Mouse (Mus musculus) embryo, embryonic 11 days (tissue): ENCODE data around the gene Hist2h2be.
A peak's percentile ranks its signal among the peaks of the same experiment; 100 is the strongest.
"Not testable (repeated sequence)": the region's sequence is repeated elsewhere in the genome, so short reads cannot be mapped to it uniquely, and the experiment has no call there.

Experiments
- DNase-seq: peaks from one replicate; pipeline ENCODE4 v3.0.0-alpha.2; 2015

Gene Hist2h2be

DNA sequence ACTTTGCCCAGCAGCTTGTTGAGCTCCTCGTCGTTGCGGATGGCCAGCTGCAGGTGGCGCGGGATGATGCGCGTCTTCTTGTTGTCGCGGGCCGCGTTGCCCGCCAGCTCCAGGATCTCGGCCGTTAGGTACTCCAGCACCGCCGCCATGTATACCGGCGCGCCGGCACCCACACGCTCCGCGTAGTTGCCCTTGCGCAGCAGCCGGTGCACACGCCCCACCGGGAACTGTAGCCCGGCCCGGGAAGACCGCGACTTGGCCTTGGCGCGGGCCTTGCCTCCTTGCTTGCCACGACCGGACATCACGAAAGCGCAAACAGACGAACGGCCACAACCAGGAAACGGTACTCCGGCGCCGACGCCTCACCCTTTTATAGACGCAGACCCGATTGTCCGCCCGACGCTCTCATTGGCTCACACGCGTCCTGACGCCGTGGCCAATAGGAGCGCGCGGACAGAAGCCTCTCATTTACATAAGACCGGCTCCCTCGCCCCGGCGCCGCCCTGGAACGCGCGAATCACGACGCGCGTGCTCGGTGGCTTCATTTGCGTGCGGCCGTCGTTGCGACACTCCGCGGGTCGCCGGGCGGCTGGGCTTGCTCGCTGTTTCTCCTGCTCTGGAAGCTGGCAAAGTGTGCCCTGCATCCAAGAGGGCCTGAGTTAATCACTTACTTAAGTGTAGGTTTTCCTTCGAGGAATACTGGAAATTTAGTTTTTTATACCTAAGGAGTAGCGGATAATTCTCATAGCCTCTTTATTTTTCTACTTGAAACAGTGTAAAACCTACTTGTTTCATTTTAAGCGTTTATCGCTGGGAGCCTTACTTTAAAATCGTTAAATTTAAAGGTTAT lies 19.3 kb downstream of the Hist2h2be start, which contains the start of gene Hist2h2aa2:
Gene Hist2h2aa2 (minus strand): TSS at position 328 of the 850 bp plus-strand sequence.
- DNase-seq: peak; percentile 81

DNA sequence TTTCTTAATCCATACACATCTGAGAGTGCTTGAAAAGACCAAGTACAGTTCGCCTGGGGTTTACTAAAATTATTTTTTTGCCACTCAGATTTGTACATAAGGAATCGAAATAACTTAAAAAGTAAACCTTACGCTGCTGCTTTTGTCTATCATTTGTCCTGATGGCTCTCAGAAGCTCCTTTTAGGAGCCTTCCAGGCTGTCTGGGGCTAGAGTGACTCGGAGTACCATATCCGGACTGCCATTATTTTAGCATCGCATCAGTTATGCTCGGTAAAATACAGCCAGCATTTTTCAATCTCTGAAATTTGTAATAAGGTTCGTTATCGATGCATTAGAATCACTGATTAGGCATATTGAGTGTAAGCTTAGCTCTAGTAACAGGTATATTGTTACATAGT lies 19.9 kb downstream of the Hist2h2be start:
- DNase-seq: peak; percentile 21

DNA sequence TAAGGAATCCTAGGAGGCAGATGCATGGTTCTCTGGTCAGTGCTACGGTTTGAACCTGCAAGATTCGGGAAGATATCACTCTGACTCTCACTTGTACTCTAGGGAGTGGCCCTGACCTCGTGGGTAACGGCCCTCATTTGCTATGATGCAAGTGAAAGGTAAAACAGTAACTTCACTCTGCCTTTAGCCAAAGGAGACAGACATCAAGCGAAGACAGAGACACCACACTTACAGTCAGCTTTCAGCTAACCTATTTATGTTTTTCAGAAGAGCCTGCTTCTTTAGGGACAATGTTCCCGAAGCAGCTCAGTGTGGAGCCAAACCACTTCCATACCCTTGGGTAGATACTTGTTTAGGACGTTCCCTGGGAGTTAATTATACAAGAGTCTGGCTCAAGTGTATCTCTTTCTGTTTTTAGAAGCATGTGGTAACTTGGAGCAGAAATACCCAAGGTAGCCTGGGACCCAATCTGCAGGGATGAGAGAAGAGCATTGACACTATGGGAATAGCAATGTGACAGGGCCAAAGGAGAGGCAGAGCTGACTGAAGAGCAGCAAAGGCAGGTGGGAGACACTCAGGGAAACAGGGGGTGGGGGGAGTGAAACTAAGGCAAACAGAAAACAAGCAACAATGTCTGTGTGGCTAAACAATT lies 23.1 kb downstream of the Hist2h2be start:
- DNase-seq: no peak

DNA sequence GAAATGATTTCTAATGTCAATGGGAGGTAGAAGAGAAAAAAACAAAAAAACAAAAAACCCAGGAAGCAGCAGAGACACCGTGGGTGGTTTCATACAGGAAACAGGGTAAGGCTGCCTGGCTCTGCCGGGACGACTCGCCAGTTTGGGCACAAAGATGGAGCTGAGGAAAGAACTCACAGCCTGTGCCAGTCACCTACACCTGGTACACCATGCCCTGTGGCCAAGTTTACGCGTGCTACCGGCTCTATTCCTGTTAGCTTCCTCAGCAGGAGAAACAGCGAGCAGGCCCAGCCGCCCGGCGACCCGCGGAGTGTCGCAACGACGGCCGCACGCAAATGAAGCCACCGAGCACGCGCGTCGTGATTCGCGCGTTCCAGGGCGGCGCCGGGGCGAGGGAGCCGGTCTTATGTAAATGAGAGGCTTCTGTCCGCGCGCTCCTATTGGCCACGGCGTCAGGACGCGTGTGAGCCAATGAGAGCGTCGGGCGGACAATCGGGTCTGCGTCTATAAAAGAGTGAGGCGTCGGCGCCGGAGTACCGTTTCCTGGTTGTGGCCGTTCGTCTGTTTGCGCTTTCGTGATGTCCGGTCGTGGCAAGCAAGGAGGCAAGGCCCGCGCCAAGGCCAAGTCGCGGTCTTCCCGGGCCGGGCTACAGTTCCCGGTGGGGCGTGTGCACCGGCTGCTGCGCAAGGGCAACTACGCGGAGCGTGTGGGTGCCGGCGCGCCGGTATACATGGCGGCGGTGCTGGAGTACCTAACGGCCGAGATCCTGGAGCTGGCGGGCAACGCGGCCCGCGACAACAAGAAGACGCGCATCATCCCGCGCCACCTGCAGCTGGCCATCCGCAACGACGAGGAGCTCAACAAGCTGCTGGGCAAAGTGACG lies 24.3 kb downstream of the Hist2h2be start, which contains the start of gene Hist2h2aa1:
Gene Hist2h2aa1 (plus strand): TSS at position 495 of the 884 bp plus-strand sequence.
- peak; percentile 79 for DNase-seq

DNA sequence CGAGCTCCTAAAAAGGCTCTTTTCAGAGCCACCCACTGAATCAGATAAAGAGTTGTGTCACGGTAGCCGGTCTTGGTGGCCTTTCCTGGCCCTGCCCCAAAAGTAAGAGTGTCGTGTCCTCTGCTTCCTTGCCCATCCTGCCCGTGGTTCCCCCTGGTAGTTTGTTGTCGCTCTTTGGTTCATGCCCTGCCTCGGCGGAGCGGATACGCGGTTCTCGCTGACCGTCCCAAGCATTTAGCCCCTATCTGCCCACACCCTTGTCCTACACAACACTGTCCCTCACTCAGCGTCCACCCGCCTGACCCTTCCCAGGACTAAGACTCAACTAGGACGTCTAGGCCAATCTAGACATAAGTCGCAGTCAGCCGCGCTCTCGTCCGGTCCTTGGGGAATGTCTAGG lies 25.1 kb downstream of the Hist2h2be start:
- DNase-seq: not testable (repeated sequence)

DNA sequence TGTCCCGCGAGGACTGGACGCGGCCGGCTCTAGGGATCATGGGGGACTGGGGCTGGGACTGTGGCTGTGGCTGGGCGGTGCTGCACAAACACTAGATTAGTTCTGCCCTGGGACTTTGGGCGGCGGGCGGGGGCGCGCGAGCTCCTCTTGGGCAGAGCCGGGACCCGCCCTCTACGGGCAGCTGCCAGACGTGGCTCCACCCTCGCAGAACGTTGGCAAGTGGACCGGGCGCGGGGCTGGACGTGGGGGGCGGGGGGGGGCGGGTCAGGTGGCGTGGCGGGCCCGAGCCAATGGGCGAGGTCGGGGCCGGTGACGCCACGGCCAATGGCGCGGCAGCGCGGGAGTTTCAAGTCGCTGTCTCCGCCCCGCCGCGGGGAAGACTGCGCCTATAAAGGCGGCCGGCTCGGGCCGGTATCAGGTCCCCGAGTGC lies 25.5 kb downstream of the Hist2h2be start, which contains the start of gene Hist2h3c1:
Gene Hist2h3c1 (plus strand): TSS at position 259 of the 430 bp plus-strand sequence.
- not testable (repeated sequence) for DNase-seq

DNA sequence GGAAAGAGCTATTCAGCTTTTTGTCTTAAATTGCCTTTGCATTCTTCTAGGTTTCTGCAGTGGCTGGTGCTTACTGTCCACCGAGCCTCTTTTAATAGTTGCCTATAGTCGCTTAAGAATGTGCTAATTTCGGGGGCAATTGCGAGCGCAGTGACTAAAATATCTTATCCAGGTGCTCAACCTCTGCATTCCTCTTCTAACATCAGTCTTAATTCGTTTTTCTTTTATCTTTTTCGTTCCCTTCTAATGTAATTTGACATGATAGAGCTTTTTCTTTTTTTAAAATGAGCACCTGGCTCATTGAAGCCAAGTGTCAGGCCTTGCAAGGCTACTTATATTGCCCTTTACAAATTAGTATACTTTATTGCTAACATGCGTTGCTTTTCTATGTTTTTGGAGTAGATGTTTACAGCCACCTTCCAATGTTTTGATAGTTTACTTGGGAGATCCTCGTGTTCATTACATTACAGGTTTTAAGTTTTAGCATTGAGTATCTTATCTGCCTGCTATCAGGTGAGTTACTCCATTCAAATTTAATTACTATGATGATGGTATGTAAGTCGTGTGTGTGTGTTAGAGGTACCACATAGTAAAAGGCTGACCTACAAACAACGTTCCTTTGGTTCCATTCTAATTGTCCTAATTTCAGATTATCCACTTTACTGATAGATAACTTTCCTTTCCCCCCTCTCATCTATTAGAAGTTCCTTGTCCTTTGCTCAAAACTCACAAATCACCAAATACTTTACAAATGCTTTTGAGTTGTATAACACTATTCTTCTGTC lies 26.6 kb downstream of the Hist2h2be start:
- DNase-seq: peak; percentile 41

DNA sequence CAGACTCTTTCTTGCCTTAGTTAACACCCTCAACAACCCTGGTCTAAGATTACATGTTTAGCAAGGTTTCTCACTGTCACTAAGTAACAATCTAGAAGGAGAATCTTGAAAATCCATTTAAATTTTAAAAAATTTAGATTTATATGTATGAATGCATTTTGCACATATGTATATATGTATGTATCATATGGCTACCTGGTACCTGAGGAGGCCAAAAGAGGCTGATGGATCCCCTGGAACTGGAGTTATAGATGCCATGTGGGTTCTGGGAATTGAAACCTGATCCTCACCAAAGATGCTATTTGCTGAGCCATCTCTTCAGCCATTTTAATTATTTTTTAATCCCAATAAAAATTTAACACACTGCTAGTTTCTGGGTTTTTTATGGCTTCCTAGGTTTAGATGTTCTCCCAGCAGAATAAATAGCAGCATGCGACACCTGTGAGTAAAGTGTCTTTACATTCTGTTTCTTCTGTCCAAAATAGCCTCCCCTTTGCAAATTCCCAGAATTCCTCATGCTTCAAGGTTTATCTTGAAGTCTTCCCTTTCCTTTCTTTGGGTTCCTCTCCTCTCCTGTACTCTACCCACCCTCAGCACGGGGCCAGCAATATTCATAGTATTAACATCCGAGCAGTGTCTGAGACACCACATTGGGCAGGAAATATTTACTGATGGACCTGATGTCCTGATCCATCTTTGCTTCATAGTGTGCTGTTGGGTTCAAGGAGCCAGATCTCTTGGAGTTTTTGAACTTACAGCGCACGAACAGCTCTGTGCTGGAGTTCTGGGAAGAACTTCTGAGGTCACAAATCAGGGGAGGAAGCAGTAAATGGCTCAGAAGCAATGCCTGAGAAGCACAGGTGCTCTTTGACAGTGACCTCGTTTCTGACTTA lies 27.5 kb downstream of the Hist2h2be start:
- DNase-seq: no peak

DNA sequence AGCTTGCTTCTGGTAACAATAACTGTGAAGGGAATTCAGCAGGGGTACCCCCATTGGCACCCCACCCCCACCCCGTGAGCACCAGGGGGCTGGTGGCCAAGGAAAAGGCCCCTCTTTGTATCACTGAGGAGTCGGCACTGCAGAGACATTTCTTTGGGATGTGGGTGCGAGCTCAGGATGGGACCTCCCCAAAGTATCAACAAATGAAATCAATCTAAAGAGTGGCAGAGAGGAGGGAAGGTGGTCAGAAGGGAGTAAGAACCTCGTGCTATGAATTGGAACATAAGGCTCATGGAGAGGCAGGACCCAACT lies 28.1 kb downstream of the Hist2h2be start:
- DNase-seq: no peak

DNA sequence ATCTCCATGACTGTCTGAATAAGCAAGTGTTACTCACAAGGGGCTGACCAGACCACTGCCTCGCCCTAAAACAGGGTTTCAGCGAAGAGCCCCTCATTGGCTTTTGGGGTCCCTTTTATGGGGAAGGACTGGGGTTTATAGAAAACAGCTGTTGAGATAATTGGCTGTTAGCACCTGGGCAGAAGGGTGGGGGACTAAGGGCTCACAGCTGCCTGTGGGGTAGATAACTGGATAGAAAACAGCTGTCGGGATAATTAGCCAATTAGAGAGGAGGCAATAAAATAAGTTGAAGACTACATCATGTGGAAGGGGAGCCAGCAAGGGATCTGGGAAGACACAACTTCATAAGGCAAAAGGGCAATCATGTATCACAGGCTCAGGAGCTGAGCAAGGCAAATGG lies 30.0 kb downstream of the Hist2h2be start:
- DNase-seq: no peak

DNA sequence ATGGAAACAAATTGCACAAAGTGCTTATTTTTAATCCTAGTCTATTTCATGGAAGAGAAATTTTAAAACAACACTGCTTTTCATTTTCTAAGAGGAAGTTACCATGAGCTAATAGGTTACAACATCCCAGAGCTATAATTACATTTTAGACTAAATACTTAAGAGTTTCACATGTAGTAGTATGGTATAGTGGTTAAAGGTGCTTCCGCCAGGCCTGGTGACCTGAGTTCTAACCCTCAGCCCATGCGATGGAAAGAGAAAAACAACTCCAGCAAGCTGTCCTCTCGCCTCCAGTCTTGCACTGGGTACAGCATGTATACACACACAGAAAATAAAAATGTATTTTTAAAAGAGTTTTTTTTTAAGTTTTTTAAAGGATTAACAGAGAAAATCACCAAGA lies 30.9 kb downstream of the Hist2h2be start:
- no peak for DNase-seq

DNA sequence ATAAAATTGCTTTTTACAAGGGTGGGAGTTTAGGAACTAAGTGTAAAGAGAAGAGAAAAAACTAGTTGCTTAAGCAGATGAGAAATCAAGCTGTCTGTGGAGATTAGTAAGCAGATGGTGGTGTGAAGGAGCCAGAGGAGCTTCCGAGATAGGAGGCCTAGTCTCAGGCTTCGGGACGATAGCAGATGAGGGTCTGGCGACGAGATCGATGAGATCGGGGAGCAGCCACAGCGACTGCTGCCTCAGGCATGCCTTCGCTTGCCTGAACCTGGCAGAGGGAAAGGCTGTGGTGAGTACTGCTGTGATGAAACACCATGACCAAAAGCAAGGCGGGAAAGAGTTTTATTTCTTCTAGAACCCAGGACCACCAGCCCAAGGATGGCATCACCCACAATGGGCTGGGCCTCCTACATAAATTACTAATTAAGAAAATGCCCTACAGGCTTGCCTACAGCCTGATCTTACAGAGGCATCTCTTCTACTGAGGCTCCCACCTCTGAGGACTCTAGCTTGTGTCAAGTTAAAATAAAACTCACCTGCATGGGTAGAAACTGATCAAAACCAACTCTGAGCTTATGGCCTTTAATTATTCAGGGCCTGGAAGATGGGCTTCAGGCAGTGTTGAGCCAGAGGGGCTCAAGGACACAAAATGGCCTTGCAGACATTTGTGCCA lies 33.9 kb downstream of the Hist2h2be start:
- DNase-seq: peak; percentile 68

DNA sequence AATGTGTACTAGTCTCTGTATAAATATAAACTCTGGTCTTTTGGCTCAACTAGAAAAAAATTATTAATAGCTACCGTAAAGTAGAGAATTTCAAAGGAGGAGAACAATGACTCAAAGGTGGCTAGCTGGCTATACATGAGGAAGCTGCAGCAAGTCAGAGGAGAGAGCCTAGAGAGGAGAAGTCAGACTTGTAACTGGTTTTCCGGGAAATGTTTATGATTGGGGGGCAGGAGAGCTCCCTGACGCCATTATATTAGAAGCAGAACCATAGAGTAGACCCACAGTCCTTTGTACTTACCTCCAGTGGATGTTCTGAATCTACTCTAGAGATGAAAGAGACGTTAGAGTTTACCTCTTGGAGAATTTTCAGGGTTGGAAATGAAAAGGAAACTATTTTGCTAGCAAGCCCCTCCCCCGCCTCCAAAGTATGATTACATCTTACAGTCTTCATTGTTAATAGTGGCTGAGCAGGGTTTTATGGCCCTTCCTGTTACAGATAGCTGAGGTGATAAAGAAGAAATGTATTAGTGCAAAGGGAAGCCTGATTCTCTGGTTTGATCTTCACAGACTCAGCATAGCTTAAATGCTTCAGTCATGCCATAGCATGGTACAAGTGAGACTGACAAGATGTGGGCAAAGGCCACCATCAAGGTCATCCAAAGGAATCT lies 35.1 kb downstream of the Hist2h2be start:
- DNase-seq: no peak

DNA sequence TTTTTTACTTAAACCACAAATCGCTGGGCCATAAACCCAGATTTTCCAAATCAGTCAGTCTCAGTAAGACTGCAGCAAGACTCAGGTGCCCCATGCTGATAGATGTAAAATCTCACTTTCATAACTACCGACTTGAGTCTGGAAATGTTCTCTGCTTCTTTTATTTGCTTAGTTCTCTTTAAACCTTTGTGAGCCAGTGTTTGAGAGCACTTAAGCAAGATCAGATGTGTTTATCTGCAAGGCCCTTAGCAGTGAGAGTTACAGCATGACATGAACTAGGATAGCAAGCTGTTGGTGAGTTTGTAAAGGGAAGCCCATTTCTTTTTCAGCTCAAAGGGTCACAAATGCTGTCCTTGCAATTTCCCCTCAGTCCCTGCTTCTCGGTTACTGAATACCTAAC lies 36.3 kb downstream of the Hist2h2be start:
- DNase-seq: no peak

DNA sequence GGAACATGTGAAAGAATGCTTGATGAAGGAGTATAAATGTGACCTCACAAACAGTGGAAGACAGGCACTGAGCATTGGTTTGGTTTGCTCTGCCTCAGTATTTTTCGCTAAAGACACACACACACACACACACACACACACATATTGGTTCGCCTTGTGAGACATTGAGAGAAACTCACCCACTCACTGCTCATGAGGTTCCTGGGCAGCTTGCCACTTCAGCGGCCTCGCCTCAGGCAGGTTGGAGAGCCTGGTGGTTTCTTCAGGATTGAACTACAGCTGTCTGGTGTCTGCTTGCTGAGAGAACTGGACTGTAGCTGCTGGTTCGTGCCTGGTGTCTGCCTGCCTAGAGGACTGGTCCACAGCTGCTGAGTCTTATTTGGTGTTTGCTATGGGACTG lies 39.3 kb downstream of the Hist2h2be start:
- DNase-seq: no peak

DNA sequence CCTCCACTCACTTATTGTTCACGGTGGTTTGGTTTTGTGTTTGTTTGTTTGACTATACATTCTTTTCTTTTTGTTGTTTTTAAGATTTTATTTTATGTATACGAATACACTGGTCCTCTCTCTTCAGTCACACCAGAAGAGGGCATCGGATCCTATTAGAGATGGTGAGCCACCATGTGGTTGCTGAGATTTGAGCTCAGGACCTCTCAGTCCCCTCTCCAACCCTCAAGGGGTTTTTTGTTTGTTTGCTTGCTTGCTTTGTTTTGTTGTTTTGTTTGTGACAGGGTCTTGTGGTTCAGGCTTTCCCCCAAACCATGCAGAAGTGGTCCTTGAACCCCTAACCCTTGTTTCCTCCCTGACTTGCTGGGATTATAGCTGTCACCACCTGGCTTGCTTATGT lies 40.7 kb downstream of the Hist2h2be start:
- DNase-seq: no peak

DNA sequence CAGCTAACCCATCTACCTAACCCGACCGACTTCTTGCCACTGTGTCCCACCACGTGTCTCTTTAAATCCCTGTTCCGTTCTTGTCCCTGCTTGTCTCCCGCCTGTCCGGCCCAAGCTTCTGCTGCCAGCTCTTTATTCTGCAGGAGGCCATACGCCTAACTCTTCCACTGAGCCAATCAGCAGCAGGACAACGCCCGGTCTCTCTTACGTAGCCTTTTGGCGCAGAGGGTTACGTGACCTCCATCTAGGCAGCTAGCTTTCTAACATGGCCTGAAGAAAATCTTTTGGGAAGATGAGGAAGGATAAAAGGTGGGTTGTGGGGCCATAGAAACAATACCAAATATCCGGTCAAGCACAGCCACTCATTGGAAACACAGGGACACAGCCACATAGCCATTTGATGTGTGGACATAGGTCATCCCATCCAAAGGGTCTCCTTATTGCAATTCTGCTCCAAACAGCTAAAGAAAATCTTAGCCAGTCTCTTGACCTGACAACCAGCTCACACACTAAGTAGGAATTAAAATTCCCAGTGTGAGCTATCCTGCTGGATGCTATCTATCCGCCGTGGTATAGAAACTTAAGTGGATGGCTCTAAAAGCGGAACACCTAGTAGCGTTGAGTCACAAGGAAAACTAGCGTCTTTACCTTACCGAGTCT lies 41.4 kb downstream of the Hist2h2be start:
- peak; percentile 90 for DNase-seq

DNA sequence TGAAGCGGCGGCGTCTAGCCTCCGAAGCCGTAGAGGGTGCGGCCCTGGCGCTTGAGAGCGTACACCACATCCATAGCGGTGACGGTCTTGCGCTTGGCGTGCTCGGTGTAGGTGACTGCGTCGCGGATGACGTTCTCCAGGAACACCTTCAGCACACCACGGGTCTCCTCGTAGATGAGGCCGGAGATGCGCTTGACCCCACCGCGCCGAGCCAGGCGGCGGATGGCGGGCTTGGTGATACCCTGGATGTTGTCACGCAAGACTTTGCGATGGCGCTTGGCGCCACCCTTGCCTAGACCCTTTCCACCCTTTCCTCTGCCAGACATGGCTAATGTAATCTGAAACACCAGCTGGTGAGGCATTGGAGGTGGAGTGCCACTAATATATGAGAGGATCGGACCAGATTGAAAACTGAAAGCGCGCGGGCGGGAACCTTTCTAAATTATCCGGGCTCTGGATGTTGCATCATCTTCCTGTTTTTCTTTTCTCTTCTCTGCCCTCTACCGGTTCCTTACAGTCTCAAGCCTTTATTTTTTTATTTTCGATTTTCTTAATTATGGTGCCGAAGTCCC lies 42.1 kb downstream of the Hist2h2be start, which contains the start of gene Hist2h4:
Gene Hist2h4 (minus strand): TSS at position 333 of the 572 bp plus-strand sequence.
- DNase-seq: peak; percentile 95
